Mouse (Mus musculus): ENCODE measurements around the gene Tcl1.
"Not testable (repeated sequence)": the region's sequence is repeated elsewhere in the genome, so short reads cannot be mapped to it uniquely, and the experiment has no call there.

DNA sequence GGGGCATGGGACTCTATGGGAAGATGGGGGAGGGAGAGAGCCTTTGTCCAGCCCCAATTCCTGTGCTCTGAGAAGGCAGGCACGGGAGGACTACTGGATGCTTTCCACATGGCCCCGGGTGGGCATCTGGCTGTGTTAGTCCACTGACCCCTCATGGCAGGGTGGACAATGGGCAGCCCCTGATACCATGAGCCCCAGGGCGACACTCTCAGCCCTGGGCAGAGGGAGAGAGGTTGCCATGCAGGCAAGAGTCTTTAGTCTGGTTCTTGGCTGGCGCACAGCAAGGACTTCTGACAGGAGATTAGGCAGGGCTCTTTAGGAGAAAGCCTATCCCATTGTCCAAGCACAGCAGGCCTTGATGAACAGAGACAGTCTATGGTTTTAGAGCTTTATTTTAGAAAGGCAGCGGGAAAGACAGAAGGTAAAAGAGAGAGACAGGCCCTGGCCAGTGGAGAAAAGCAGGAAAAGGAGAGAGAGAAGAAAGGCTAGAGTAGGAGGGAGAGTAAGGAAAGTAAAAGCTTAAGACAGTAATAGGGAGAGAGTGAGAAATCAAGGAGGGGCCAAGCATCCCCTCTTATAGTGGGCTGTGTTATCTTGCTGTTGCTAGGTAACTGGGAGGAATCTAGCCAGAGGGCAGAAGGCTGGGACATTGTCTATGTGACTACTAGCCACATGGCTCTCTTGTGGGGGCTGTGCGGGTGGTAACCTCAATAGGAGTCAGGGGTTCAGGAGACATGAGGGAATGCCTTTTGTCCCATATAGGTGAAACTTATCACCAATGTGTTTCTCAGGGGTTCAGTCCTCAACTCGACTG is 22.7 kb downstream of the Tcl1 start:
- not testable (repeated sequence) for TF ChIP-seq ZNF384 (IDR thresholded peaks at IDR 0.05; ENCODE audit: low read depth, low read length); HCFC1 (IDR thresholded peaks at IDR 0.05; ENCODE audit: borderline replicate concordance, insufficient read depth, low read length)

All from ES-E14 (cell line).